Mouse (Mus musculus) ovary, postnatal 36 days (tissue): Measurements from ENCODE around the gene Gnat1.

Experiments
- DNase-seq: peaks from one replicate; pipeline ENCODE4 v3.0.0; 2022; ENCODE audit warnings: low spot score, mixed read lengths

The Gnat1 gene

GRCm38 (mm10) chr9:107675671-107676301 is 3.7 kb downstream of the Gnat1 start:
- peak; percentile 81 for DNase-seq

- DNase-seq, result no peak
These were observed 4.7 kb downstream of the Gnat1 start for GRCm38 (mm10) chr9:107674609-107675429.

GRCm38 (mm10) chr9:107670259-107670658 is 9.3 kb downstream of the Gnat1 start:
- no peak for DNase-seq

GRCm38 (mm10) chr9:107669480-107669945 is 10.0 kb downstream of the Gnat1 start, which contains the start of gene Slc38a3:
Gene Slc38a3, minus strand, starts transcription at chr9:107669530.
- no peak for DNase-seq

GRCm38 (mm10) chr9:107668916-107669315 is 10.6 kb downstream of the Gnat1 start:
- DNase-seq, result no peak

GRCm38 (mm10) chr9:107668011-107668410 is 11.5 kb downstream of the Gnat1 start:
- no peak for DNase-seq

GRCm38 (mm10) chr9:107667219-107667618 is 12.3 kb downstream of the Gnat1 start:
- DNase-seq, result peak; percentile 75

GRCm38 (mm10) chr9:107666751-107667205 is 12.7 kb downstream of the Gnat1 start:
- no peak for DNase-seq

GRCm38 (mm10) chr9:107665308-107665707 is 14.2 kb downstream of the Gnat1 start:
- no peak for DNase-seq

GRCm38 (mm10) chr9:107663525-107663924 is 16.0 kb downstream of the Gnat1 start:
- no peak for DNase-seq

- DNase-seq, result no peak
These were observed 17.2 kb downstream of the Gnat1 start for GRCm38 (mm10) chr9:107662342-107662741.

- no peak for DNase-seq
These were observed 18.7 kb downstream of the Gnat1 start for GRCm38 (mm10) chr9:107660777-107661176.

- no peak for DNase-seq
These were observed 19.6 kb downstream of the Gnat1 start for GRCm38 (mm10) chr9:107659961-107660360.

GRCm38 (mm10) chr9:107659551-107659950 is 20.0 kb downstream of the Gnat1 start:
- no peak for DNase-seq

GRCm38 (mm10) chr9:107658096-107658495 is 21.4 kb downstream of the Gnat1 start:
- DNase-seq, result peak; percentile 73

GRCm38 (mm10) chr9:107657144-107657543 is 22.4 kb downstream of the Gnat1 start:
- no peak for DNase-seq

GRCm38 (mm10) chr9:107654585-107654984 is 24.9 kb downstream of the Gnat1 start:
- DNase-seq, result no peak

- DNase-seq, result no peak
These were observed 26.0 kb downstream of the Gnat1 start for GRCm38 (mm10) chr9:107653474-107653873.

- no peak for DNase-seq
These were observed 28.6 kb downstream of the Gnat1 start for GRCm38 (mm10) chr9:107650708-107651481.

- DNase-seq, result no peak
These were observed 29.3 kb downstream of the Gnat1 start for GRCm38 (mm10) chr9:107650225-107650624.

- DNase-seq, result no peak
These were observed 30.7 kb downstream of the Gnat1 start for GRCm38 (mm10) chr9:107648767-107649166.

GRCm38 (mm10) chr9:107646975-107647374 is 32.5 kb downstream of the Gnat1 start:
- DNase-seq, result no peak
